Mouse (Mus musculus): ENCODE data around the gene 9930111J21Rik2. TPM values are rescaled to one million over a fixed set of nuclear protein-coding genes. Genes with fewer than 3 reads are reported as not detected.
A peak's percentile ranks its signal among the peaks of the same experiment; 100 is the strongest.
"Not testable (repeated sequence)": the region's sequence is repeated elsewhere in the genome, so short reads cannot be mapped to it uniquely, and the experiment has no call there.

9930111J21Rik2 gene
- polyA plus RNA-seq, 1 experiment from 2014 or later: 0.52 TPM

DNA sequence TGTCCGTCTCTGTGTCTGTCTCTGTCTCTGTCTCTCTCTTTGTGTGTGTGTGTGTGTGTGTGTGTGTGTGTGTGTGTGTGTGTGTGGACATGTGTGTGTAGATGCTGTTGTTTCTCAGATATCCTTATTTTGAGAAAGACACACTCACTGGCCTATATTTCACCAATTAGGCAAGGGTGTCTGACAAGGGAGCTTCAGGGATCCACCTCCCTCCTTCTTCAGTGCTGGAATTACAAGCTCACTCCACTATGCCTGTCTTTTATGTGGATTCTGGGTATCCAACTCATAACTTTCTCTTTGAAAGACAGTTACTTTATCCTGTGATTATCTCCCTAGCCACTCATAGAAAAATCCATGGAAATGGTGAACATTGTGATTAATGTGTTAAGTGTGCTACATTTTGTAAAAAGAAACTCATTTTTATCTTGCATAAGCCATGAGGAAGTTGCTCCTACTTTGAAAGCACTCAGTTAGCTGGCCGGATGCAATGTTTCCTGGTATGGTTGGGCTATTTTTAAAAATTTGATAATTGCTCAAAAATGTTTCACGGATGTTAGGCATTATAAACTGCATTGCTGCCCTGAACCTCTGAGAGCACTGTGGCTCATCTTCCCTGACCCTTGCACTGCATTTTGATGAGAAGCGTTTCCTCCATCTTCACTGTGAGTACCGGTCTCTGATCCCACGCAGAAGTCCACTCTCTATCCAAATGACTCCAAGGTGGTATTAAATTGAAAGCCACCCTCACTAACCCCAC, 25.1 kb upstream of the 9930111J21Rik2 start, which contains the start of gene Ifi47:
Ifi47 (plus strand) TSS at position 587 of the 757 bp plus-strand sequence.
- ATAC-seq (ENCODE audit: low read depth): 0 out of 2 replicates have a peak, but pooled peaks have one; percentile 26
- WGBS (ENCODE audit: insufficient replicate concordance): 24% methylated on average over 6 of the region's 6 CpGs
- H3K4me1 ChIP-seq (replicated peaks): peaks cover 14% of the 10 kb centered on the region
- DNase-seq; H3K9me3 ChIP-seq (replicated peaks); H3K4me3 ChIP-seq (replicated peaks); H3K36me3 ChIP-seq; H3K9ac ChIP-seq; H3K27me3 ChIP-seq: not testable (repeated sequence)
- peak within 1 kb of the TSS; percentile 19; the same call in 1 of the 2 replicates for H3K4me2 ChIP-seq
- H3K27ac ChIP-seq: peak within 1 kb of the TSS; percentile 61

DNA sequence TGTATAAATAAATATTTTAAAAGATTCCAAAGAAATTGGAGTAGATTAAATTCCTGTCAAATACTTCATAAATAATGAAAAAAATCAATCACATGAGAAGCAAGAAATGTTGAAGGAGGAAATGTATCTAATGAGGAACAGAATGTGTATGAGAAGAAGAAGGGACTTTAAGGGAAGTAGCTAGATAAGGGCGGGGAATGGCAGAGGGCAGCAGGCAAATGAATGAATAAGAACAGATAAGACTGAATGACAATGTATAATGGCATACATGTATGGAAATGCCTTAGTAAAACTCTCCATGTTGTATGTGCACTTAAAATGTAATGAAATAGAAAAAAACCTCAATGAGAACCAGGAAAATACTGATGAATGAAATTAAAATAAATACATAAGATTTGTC, 17.3 kb upstream of the 9930111J21Rik2 start:
- Histone ChIP-seq H3K4me1 (replicated peaks) (no peaks in the 10 kb centered on the region), H3K27me3 (no peaks in the 10 kb centered on the region), H3K9me3 (replicated peaks) (no peaks in the 10 kb centered on the region), H3K9ac (no peak overlapping the region), H3K4me3 (replicated peaks) (no peak overlapping the region), H3K4me2 (no peak overlapping the region), H3K27ac (no peak overlapping the region), H3K36me3 (no peaks in the 10 kb centered on the region)
- WGBS (ENCODE audit: insufficient replicate concordance): 26% methylated on average over 1 of the region's 1 CpGs
- ATAC-seq (ENCODE audit: low read depth): no peak
- no peak for DNase-seq

GRCm38 (mm10) chr11:49063713-49064469, 12.8 kb upstream of the 9930111J21Rik2 start, which contains the start of gene Tgtp2:
TSS of gene Tgtp2 (minus strand) at chr11:49064206.
- not testable (repeated sequence) for DNase-seq; H3K4me1 ChIP-seq (replicated peaks); H3K9me3 ChIP-seq (replicated peaks); H3K36me3 ChIP-seq; H3K4me2 ChIP-seq; ATAC-seq (ENCODE audit: low read depth); H3K4me3 ChIP-seq (replicated peaks); H3K27me3 ChIP-seq; H3K27ac ChIP-seq; H3K9ac ChIP-seq
- 49% methylated on average over 5 of the region's 5 CpGs for WGBS (ENCODE audit: insufficient replicate concordance)

DNA sequence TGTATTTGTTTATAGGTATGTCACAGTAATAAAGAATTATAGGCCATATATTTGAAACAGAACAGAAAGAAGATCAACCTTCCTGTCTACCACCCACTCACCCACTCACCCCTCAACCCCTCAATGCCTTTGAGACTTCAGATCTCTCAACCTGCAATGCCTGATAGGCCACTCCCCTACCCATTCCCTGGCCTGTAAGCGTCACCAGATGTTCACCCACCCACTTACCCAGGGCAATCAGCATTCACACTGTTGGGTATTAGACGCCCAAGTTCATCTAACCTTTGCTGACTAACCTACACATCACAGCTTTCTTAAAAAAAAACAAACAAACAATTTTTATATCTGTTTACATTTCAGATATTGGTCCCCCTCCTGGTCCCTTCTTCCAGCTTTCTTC, 10.8 kb upstream of the 9930111J21Rik2 start:
- H3K4me1 ChIP-seq (replicated peaks); DNase-seq; H3K27me3 ChIP-seq; H3K9me3 ChIP-seq (replicated peaks); H3K27ac ChIP-seq; H3K4me2 ChIP-seq; H3K4me3 ChIP-seq (replicated peaks); H3K36me3 ChIP-seq; ATAC-seq (ENCODE audit: low read depth); H3K9ac ChIP-seq: not testable (repeated sequence)
- WGBS (ENCODE audit: insufficient replicate concordance): 41% methylated on average over 2 of the region's 2 CpGs

- not testable (repeated sequence) for DNase-seq; H3K36me3 ChIP-seq; ATAC-seq (ENCODE audit: low read depth); H3K4me1 ChIP-seq (replicated peaks); H3K4me3 ChIP-seq (replicated peaks); H3K27ac ChIP-seq; H3K27me3 ChIP-seq; H3K9me3 ChIP-seq (replicated peaks); H3K4me2 ChIP-seq; H3K9ac ChIP-seq
- 6% methylated on average over 2 of the region's 3 CpGs for WGBS (ENCODE audit: insufficient replicate concordance)
Measured at GRCm38 (mm10) chr11:49060061-49060460, 9.0 kb upstream of the 9930111J21Rik2 start.

DNA sequence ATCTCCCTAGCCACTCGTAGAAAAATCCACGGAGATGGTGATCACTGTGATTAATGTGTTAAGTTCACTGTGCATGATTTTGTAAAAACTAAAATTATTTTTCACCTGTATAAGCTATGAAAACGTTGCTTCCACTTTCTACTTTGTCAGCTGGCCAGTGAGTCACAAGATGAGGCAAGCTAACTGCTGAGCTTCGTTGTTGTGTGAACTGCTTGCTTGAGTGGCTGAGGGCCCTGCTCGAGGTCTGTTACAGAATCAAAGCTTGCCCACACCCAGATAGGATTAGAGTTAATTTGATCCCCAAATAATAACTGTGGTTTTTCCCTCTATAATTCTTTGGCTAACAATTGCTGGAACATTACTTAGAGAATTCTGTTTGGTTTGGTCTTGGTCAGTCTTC, 852 bp upstream of the 9930111J21Rik2 start:
- H3K27ac ChIP-seq; H3K4me3 ChIP-seq (replicated peaks); H3K9ac ChIP-seq; H3K36me3 ChIP-seq; H3K9me3 ChIP-seq (replicated peaks); H3K4me2 ChIP-seq; H3K4me1 ChIP-seq (replicated peaks); DNase-seq; ATAC-seq (ENCODE audit: low read depth); H3K27me3 ChIP-seq: not testable (repeated sequence)
- no CpG with 5 or more reads among the region's 5 CpGs for WGBS (ENCODE audit: insufficient replicate concordance)

DNA sequence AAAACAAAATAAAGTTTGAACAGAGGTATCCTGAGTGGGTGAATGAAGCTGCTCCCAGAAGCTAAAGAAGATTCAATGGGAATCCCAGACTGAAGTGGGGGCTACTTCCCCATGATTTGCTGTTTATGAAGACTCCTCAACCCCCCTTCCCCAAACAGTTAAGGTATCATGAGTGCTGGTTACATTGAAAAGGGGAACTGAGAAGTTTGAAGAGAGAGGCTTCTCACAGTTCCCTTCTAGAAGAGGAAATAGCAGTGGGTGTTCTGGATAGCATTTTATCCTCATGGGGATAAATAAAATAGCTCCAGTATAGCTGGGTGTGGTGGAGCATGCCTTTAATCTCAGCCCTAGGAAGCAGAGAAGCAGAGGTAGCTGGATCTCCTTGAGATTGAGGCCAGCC, 978 bp downstream of the 9930111J21Rik2 start:
- H3K4me3 ChIP-seq (replicated peaks); DNase-seq; H3K27me3 ChIP-seq; ATAC-seq (ENCODE audit: low read depth); H3K27ac ChIP-seq; H3K9me3 ChIP-seq (replicated peaks); H3K9ac ChIP-seq; H3K4me1 ChIP-seq (replicated peaks); H3K4me2 ChIP-seq; H3K36me3 ChIP-seq: not testable (repeated sequence)

DNA sequence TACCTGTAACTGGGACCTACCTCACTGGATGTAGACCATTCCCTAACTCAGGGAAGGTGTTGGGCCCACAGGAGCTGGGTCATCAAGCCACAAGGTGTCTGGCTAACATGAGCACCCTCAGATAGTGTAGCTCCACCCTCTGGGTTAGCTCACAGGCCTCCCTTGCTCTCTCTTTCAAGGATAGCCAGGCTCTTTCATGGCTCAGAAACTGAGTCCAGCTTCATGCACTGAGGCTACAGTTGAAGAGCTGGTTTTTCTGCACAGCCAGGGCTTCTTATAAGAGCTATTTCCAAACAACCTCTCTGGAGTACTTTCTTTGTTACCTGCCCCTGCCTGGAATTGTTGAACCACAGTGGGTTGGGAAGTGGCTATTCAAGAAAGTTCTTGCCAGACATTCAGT, 39.0 kb downstream of the 9930111J21Rik2 start:
- not testable (repeated sequence) for DNase-seq; H3K27ac ChIP-seq; H3K27me3 ChIP-seq; ATAC-seq (ENCODE audit: low read depth); H3K4me2 ChIP-seq; H3K4me3 ChIP-seq (replicated peaks); H3K36me3 ChIP-seq; H3K9ac ChIP-seq; H3K4me1 ChIP-seq (replicated peaks); H3K9me3 ChIP-seq (replicated peaks)

GRCm38 (mm10) chr11:49006785-49007184, 44.3 kb downstream of the 9930111J21Rik2 start:
- H3K4me2 ChIP-seq; H3K9ac ChIP-seq; ATAC-seq (ENCODE audit: low read depth); H3K4me1 ChIP-seq (replicated peaks); DNase-seq; H3K36me3 ChIP-seq; H3K9me3 ChIP-seq (replicated peaks); H3K27ac ChIP-seq; H3K4me3 ChIP-seq (replicated peaks); H3K27me3 ChIP-seq: not testable (repeated sequence)
- 63% methylated on average over 1 of the region's 1 CpGs for WGBS (ENCODE audit: insufficient replicate concordance)

GRCm38 (mm10) chr11:49006317-49006716, 44.7 kb downstream of the 9930111J21Rik2 start:
- H3K4me3 ChIP-seq (replicated peaks); H3K4me2 ChIP-seq; DNase-seq; H3K4me1 ChIP-seq (replicated peaks); H3K36me3 ChIP-seq; H3K27me3 ChIP-seq; ATAC-seq (ENCODE audit: low read depth); H3K9ac ChIP-seq; H3K9me3 ChIP-seq (replicated peaks); H3K27ac ChIP-seq: not testable (repeated sequence)
- WGBS (ENCODE audit: insufficient replicate concordance): 25% methylated on average over 2 of the region's 2 CpGs

DNA sequence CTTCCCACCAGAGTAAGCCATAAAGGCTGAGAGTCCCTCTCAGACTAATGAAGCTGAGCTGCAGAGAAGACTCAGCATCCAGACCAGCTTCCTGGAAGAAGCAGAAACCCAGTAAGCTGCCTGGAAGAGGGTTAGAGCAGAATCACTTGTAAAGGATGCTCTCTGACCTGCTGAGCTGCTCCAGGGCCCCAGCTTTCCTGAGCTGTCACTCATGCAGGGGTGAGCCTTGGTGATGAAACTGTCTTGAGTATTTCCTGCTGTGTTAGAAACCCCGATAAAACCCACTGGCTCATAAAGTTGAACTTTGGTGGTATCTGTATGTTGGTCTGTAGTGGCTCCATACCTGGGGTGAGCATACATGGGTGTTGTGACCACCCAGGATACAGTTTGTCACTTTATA, 50.6 kb downstream of the 9930111J21Rik2 start:
- ATAC-seq (ENCODE audit: low read depth): not testable (repeated sequence)
- WGBS (ENCODE audit: insufficient replicate concordance): 16% methylated on average over 1 of the region's 1 CpGs

More for the DNA sequence above, 50.6 kb downstream of the 9930111J21Rik2 start:
- not testable (repeated sequence) for H3K4me1 ChIP-seq (replicated peaks); H3K27me3 ChIP-seq; H3K36me3 ChIP-seq; H3K4me3 ChIP-seq (replicated peaks); H3K9me3 ChIP-seq (replicated peaks); H3K4me2 ChIP-seq; DNase-seq; H3K27ac ChIP-seq; H3K9ac ChIP-seq
